Comparison of ENCODE assay signal across 13 mouse cellular contexts in the genomic region with DNA sequence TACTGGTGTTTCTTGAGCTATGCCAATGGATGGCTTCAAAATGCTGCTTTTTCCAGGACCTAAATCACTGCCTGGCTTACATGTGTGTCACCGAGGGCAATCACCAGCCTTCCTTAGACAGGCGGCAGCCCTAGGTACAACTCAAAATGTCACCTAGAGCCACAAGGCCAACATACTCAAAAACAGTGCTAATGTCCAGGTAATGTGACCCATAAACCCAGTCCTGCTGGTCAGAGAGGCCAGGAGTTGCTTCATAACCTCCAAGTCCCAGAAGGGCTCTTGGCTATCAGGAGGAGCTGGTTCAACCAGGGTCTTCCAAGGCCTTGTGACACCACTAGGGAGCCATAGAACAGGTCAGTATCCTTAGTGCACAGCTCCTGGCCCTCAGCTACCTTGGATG.
"Had no signal": no experiment of that assay in that cellular context is flagged by ENCODE, and none has a peak within 500 bp of the region (broad histone marks: within the 10 kb centered on the region; RNA-seq: fewer than 3 reads in every experiment).

No protein-coding gene starts in this region.

- H3K9ac ChIP-seq: limb, embryonic 13.5 days; liver, embryonic 14.5 days; neural tube, embryonic 15.5 days had no signal

- H3K4me2 ChIP-seq: limb, embryonic 13.5 days; neural tube, embryonic 15.5 days had no signal

- H3K27ac ChIP-seq: layer of hippocampus, adult 2 months; liver, embryonic 14.5 days; neural tube, embryonic 15.5 days had no signal

- DNase-seq: kidney, postnatal 10 days; kidney, postnatal 4 days; left cerebral cortex, postnatal 4 days; lung, adult 18-20 months; midbrain, embryonic 14.5 days; right cerebral cortex, adult 18-20 months; right cerebral cortex, postnatal 25 days; thymus, postnatal 36 days had no signal

- ATAC-seq: intestine, postnatal 0 days had no signal

- H3K27me3 ChIP-seq: limb, embryonic 13.5 days; neural tube, embryonic 15.5 days had no signal

- H3K9me3 ChIP-seq: limb, embryonic 13.5 days; neural tube, embryonic 15.5 days had no signal

- H3K4me3 ChIP-seq: layer of hippocampus, adult 2 months; limb, embryonic 13.5 days; neural tube, embryonic 15.5 days had no signal
